Mouse (Mus musculus): Measurements from ENCODE around the gene Gss.
A peak's percentile ranks its signal among the peaks of the same experiment; 100 is the strongest.

The Gss gene

GRCm38 (mm10) chr2:155514666-155515065 lies 77.9 kb downstream of the Gss start:
- peak; percentile 38 for DNase-seq (ENCODE audit: low spot score)

- no peak for DNase-seq (ENCODE audit: low spot score)
These were observed 79.1 kb downstream of the Gss start for GRCm38 (mm10) chr2:155513543-155513942.

Measured in spleen, adult 12 weeks (tissue).